Comparison of ENCODE assay signal across 13 mouse cellular contexts in genomic region chr13:28933375-28933774, GRCm38 (mm10). TPM values are rescaled to one million over a fixed set of nuclear protein-coding genes. Genes with fewer than 3 reads are reported as not detected.
A peak's percentile ranks its signal among the peaks of the same experiment; 100 is the strongest.
DNase-seq lines count a peak whose midpoint lies in the region; ATAC-seq lines count a peak whose summit lies in the region.
"Had no signal": no experiment of that assay in that cellular context is flagged by ENCODE, and none has a peak within 500 bp of the region (broad histone marks: within the 10 kb centered on the region; RNA-seq: fewer than 3 reads in every experiment).

No protein-coding gene starts in this region.

- no peak overlapping the region for H3K4me2 ChIP-seq in heart, embryonic 14.5 days (ENCODE audit: low read length)

- H3K4me3 ChIP-seq in heart, embryonic 14.5 days (ENCODE audit: control insufficient read depth in 1 of 2, insufficient read depth in 1 of 2, low read depth in 1 of 2, low read length in 2 of 2) = no peak overlapping the region
- H3K4me3 ChIP-seq: myocyte had no signal

- H3K9ac ChIP-seq in heart, embryonic 14.5 days (ENCODE audit: low read length) = no peak overlapping the region
- H3K9ac ChIP-seq: liver, embryonic 14.5 days had no signal

- H3K4me1 ChIP-seq in heart, embryonic 14.5 days (ENCODE audit: control insufficient read depth in 2 of 2, insufficient read depth in 2 of 2, low read length in 2 of 2) = peaks cover 5 to 6% of the 10 kb centered on the region in 2 experiments; a peak in 3 of 4 replicates

- WGBS in heart, embryonic 14.5 days = 46% methylated on average over 8 of the region's 8 CpGs

- peak; percentile 59; the same call in 1 of the 2 replicates for ATAC-seq in heart, embryonic 14.5 days (ENCODE audit: insufficient number of reproducible peaks, insufficient read depth, low FRiP score, low read depth)
- ATAC-seq in megakaryocyte, adult 5-6 weeks (ENCODE audit: poor library complexity, severe bottlenecking) = no peak
- ATAC-seq: activated CD4-positive, CD25-positive, alpha-beta regulatory T cell, adult 4 months had no signal

- no peaks in the 10 kb centered on the region for H3K36me3 ChIP-seq in heart, embryonic 14.5 days (ENCODE audit: control insufficient read depth, insufficient read depth, low read length)
- H3K36me3 ChIP-seq: G1E had no signal

- peak; percentile 73 for DNase-seq in adrenal gland, postnatal 14 days
- no peak for DNase-seq in adrenal gland, adult 8-10 months
- peak; percentile 57 for DNase-seq in ovary, adult 18-20 months (ENCODE audit: low spot score)
- no peak for DNase-seq in ovary, postnatal 10 days (ENCODE audit: low spot score)
- peak; percentile 55 to 83 for DNase-seq in kidney, postnatal 25 days
- no peak for DNase-seq in urinary bladder, postnatal 36 days (ENCODE audit: low spot score in 2 of 2)
- DNase-seq: thymus, adult 2 months had no signal

- H3K9me3 ChIP-seq in heart, embryonic 14.5 days (ENCODE audit: control insufficient read depth, low read length) = no peaks in the 10 kb centered on the region
- H3K9me3 ChIP-seq: G1E had no signal

- peak overlapping the region; percentile 4 to 59; a peak in 1 of 4 replicates for H3K27ac ChIP-seq in heart, embryonic 14.5 days (replicated peaks in 1 of 2; ENCODE audit: control insufficient read depth in 1 of 2, insufficient read depth in 1 of 2, low read depth in 2 of 2, low read length in 2 of 2)
- H3K27ac ChIP-seq: liver, embryonic 14.5 days had no signal

- H3K27me3 ChIP-seq in heart, embryonic 14.5 days (ENCODE audit: control insufficient read depth, insufficient read depth, low read length) = no peaks in the 10 kb centered on the region

RNA-seq across cellular contexts. Expression of gene Sox4, which starts 20.1 kb away (rescaled TPM):
- total RNA-seq in adrenal gland, postnatal 14 days (2021) = 27.6 and 28.0 TPM in 2 replicates
- 10 to 100 TPM; 21.8 to 31.1 (median 26.7) TPM for total RNA-seq in adrenal gland, adult 8-10 months (2022)
- polyA plus RNA-seq in heart, embryonic 14.5 days (2014; fragmentation: Nextera tagmentation; extraction: Ambion mirVana) = 69.5 and 79.2 TPM in 2 replicates
- total RNA-seq in megakaryocyte, adult 5-6 weeks (2015) = 1.7 and 2.5 TPM in 2 replicates
- total RNA-seq in megakaryocyte, adult 5-6 weeks (2017) = 1.7 and 3.8 TPM in 2 replicates

Comparison
In these comparisons a context has a peak if more than half of its experiments do, and no peak if none do; other contexts are left out.
1. DNase-seq: peak in adrenal gland, postnatal 14 days (single experiment), ovary, adult 18-20 months (single experiment) and kidney, postnatal 25 days (2 of 2); none in adrenal gland, adult 8-10 months (single experiment), ovary, postnatal 10 days (single experiment) and urinary bladder, postnatal 36 days (0 of 2).